Mouse (Mus musculus) urinary bladder, adult 2 months (tissue): Measurements from ENCODE around the gene Ampd2. TPM values are rescaled to one million over a fixed set of nuclear protein-coding genes. Genes with fewer than 3 reads are reported as not detected.

ENCODE experiments used
- DNase-seq: peaks from one replicate; pipeline ENCODE4 v3.0.0; 2022; ENCODE audit warnings: low spot score
- polyA plus RNA-seq: library from polyadenylated mRNA; depleted of rRNA; stranded (reverse); fragments of >200 nt; gene quantifications from 2 replicates; pipeline ENCODE4 v1.2.3, GENCODE M21; 2012

The Ampd2 gene
- polyA plus RNA-seq, 1 experiment, result 33.5 TPM

DNA sequence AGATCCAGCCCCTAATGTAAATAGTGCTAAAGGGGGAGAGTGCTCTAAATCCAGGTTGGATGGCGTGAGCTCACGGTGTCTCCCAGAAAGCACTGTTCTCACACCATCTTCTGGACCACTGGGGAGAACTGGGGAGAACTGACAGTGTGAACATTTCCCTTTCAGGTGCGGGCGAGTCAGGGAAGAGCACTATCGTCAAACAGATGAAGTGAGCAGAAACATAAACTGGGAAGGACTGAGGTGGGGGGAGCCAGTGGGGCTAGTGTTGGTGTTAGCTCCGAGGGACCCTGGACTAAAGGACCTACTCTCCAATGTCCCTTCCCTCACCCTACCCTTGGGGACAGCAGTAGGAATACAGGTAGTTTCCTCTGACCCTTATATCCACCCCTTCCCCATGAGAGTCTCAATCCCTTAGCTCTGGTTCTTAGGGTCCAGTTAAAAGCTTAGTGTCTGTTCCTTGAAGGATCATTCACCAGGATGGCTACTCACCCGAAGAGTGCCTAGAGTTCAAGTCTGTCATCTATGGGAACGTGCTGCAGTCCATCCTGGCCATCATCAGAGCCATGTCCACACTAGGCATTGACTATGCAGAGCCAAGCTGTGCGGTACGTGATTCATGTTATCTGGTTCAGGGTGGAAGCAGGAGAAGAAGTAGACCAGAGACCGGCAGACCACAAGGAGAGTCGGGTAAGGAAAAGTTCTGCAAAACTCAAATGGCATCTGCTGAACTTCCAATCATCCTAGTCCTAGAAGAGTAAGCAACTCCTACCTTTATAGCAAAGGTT, 8.7 kb upstream of the Ampd2 start:
- no peak for DNase-seq

DNA sequence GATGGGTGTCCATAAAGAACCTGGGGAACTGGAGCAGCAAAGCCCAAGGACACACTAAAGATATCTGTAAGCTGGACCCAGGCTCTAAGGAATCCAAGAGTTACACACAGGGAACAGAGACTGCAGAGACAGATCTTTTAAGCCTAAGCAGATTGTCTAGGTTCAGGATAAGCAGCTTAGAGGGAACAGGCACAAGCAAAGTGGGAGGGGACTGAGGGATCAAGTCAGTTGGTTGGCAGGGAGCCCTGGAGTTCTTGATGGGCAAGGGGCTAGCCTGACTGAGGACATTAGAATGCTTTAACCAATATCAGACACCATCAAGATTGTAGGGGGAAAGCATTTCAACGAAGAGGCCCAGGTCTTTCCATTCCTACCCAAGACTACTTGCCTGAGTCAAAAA, 7.7 kb upstream of the Ampd2 start:
- peak; percentile 5 for DNase-seq

DNA sequence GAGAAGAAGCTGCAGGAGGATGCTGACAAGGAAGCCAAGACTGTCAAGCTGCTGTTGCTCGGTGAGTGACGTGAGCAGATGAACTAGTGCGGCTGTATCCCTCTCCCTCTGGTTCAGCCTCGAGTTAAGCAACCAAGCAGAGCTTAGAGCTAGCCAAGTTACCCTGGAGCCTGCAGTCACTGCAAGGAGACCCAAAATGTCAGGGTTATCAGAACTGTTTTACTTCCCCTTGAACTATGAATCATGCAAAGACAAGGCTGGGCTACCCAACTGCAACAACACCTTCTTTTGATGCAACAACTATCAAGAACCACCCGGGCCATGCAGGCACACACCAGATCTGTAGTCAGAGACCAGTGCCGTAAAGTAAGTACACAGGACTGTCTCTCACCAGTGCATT, 6.9 kb upstream of the Ampd2 start:
- DNase-seq, result peak; percentile 16

DNA sequence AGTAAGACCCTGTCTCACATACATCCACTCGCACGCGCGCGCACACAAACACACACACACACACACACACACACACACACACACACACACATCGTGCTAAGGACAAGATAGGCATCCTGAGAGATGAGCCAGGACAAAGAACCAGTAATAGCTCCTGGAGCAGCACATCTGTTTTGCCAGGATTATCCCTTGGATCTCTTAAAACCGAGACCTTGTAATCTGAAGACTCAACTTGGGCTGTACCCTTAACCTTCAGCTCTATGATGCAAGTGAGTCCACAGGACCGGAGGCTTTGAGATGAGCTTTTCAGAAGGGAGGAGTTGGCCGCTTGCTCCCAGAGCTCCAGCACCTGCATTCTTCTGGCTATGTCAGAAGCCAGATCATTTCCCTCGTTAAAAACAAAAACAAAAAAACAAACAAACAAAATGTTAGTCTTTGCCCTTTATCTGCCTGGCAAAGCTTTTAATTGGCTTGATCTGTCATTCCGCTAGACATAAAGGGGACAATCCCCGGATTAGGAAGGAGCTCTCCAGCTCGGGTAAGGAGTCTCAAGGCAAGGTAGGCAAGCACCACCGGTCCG, 6.2 kb upstream of the Ampd2 start, which contains the start of gene Gnat2:
Gene Gnat2, plus strand, starts transcription at position 254 of the 580 bp plus-strand sequence.
- peak; percentile 3 for DNase-seq

DNA sequence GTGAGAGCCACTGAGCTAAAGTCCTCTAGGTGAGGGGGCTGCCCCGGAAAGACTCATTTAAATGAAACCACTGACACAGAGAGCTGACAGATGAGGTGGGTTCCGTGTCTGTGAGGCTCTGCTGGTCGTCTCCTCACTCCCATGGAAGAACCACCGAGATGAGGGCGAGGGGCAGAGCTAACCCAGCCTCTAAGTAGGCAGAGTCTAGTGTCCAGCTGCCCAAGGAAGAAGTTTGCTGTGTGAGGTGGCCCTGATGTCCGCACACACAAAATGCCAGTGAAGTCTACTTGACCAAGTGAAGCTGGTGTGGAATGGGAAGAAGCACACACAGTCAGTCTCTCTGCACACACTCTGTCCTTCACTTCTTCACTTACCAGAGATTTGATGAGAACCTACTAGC, 5.6 kb upstream of the Ampd2 start:
- peak; percentile 8 for DNase-seq

DNA sequence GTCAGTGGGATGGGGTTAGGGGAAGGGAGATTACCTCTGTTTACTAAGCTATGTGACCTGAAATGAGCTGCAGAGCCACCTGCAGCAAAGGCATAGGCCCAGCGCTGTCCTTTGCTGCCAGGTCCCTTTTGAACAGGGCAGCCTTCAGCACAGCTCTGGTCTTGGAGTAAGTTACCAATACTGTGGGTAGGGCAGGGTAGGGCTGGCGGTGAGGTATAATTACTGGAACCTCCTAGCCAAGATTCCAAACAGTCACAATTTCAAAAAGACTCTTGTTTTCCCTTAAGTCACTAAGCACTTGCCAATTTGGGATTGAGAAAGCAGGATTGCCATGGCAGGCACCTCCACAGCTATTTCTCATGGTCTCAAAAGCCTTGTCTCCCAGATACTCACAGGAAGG, 4.1 kb upstream of the Ampd2 start:
- no peak for DNase-seq

DNA sequence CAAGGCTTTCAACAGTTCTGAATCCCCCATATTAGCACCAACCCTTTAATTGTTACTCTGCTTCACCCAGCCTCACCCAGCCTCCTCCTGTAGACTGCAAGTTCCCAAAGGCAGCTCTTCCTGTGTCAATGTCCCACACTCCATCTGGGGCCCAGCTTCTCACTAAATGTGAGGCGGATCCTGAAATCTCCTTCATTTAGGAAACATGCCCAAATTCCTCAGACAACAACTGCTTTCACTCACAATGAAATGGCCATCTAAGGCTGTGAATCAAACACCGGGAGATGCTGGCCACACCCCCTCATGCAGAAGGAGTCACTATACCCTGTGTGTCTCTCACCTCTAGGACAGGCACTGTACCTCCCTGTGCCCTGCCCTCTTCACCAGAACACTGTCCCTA, 3.5 kb upstream of the Ampd2 start:
- DNase-seq, result no peak

DNA sequence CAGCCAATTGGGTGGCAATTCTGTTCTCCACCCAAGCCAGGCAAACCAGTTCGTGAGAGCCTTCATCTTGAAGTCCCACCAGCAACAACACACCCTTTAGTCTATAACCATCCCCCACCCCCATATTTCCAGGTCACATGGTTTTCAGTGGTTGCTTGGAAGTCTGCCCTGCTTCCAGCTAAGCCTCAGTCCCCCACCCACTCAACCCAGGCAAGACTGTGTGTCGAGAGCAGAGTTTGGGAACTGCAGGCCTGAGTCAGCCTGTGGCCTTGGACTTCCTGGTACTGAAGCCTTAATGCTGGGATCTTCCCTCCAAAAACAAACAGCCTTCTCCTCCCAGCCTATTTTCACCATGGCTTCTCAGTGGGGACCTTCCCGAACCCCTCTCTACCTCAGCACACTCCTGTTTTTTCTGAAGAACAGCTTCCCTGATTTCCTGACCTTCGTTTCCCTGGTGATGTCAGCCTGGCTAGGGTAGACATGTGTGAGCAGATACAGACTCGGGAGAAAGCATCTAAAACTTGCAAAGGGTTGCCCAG, 2.5 kb upstream of the Ampd2 start:
- no peak for DNase-seq

DNA sequence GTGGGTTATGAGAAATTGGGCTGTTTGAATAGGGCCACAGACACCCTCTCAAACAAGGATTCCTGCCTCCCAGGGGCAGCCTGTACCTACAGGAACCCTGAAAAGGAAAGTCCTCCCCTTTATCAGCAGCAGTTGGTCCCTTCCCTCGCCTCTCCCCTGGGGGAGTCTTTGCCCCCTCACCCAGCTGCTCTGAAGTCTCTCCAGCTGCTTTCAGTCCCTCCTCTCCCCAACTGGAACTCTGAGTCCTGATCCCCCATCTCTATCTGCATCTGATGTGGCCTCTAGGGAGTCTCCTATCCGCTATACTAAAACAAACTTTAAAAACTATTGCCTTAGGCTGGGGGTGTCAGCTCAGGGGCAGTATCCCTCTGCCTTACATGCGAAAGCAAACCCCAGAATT, 878 bp upstream of the Ampd2 start:
- DNase-seq, result no peak

DNA sequence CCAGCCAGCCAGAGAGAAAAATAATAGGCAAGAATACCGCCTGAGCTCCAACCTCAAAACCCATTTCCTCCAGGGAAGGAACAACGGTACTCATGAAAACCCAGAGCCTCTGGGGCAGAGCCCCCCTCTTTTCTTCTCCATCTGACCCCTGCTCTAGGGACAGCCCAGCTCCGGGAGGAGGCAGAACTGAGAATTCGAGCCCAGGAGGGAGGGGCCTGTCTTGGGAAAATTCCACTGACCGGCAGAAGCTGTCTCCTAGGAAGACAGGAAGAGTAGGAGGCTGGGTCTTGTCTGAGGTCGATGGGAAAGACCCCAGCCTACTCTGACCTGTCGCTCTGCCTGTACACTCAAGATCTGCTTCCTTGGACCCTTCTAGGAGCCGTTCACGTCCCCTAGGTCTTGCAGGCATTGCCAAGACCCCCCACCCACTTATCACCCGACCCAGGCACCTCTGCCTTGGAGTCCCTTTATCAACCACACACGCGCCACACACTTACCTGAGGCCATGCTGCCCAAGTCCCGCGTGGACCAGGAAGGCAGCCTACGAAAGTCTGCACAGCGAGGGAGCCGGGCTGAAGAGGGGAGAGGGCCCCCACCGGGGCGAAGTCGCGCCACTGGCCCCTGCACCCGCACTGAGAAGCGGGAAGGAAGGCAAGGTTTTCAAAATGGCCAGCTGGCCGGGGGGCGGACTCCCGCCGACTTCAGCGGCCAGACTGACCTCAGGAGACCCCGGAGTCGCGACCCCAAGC, 556 bp downstream of the Ampd2 start:
- DNase-seq, result peak; percentile 61

DNA sequence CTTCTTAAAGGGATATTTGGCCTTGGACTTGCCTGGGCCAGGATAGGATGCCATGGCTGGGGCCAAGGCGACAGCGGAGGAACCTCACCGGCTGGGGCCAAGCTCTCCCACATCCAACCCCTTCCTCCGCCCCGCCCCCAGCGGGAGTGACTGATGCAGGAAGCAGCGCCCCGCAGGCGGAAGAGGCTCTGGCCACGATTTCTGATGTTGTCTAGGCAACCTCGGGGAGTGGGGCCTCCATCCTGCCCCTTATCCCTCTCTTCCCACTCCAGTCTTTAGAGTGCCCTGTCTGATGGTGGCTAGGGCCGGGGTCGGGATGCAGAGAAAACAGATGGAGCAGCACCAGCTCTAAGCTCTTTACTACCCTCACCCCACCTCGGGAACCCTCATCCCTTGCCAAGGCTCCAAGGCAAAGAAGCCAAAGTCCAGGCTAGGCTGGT, 1.1 kb downstream of the Ampd2 start:
- peak; percentile 82 for DNase-seq

DNA sequence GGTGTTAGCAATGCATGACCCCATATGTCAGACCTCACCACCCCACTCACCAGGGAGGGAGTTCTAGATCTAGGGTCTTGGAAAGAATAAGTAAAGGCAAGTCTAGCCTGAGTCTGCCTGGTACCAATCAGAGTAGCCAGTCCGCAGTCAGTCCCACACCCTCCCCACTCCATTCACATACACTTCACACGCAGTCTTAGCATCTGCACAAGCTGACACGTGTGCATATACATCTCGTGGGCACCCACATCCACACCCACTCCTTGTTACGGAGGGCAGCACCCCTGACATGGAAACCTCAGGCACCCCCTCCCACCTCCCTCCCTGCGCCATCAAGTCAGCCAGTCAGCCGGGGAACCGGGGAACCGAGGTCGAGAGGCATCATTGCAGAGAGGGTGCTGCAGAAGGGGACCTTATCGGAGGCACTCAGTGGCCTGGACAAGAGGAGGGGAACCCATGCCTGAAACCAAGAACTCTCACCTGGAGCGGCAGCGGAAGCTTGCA, 1.6 kb downstream of the Ampd2 start:
- DNase-seq, result no peak

DNA sequence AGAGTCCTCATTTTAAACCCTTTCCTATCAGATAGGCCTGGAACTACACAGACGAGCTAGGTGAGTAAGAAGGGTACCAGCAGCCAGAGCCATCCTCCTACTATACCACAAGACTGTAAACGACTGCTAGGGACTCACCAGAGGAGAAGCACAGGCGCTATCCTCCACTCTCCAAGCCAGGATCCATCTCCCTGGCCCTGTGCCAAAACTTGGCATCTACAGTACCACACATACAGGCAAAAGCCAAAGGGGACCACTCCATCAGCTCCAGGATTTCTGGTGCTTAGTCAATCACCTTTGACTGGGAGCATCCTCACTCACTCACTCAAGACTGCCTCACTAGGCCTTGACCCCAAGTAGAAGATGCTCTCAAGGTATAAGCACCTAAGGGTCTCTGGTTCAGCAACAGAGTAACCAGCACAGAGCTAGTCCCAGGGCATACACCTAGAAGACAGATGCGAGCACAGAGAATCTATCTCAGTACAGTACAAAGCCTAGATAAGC, 2.5 kb downstream of the Ampd2 start:
- DNase-seq, result no peak

DNA sequence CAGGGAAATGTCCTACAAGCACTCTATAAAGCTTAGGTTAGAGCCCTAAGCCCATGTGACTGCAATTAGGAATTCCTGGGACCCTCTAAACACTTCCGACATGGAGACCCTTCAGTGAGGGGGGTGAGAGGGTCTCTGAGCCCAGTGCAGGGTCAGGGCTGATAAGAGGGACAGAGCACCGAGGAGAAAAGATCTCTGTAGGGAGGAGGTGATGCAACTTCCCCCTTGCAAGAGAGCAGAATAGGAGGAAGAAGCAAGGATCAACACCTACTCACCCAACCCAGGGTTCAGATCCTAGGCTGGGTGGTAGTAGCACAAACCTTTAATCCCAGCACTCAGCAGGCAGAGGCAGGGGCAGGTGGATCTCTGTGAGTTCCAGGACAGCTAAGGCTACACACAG, 3.3 kb downstream of the Ampd2 start:
- no peak for DNase-seq

DNA sequence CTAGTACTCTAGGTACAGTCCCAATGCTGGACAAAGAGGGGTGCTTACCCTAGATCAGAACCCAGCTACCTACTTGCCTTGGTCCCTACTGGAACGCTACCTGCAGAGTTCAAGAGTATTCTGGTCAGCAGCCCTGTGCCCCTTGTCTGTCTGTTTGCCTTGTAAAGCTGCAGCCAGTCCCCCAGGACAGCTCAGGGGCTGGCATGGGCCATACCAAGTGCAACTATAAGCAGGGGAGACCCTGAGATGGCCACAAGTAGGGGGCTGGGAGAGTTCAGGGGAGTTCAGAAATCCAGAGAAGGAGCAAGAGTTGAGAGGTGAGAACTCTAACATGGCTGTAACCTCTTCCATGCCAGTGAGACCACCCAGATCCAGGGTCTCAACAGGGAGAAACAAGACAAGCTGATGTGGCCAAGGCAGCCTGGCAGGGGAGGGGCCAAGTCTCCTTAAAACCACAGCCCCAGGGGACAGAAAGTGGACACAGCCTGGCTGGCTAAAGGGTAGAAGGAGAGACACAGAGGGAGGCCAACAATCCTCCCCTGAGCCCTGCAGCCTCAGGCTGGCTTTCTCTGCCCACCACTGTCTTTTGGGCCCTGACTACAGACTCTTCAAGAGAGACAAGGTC, 4.1 kb downstream of the Ampd2 start:
- DNase-seq, result no peak

DNA sequence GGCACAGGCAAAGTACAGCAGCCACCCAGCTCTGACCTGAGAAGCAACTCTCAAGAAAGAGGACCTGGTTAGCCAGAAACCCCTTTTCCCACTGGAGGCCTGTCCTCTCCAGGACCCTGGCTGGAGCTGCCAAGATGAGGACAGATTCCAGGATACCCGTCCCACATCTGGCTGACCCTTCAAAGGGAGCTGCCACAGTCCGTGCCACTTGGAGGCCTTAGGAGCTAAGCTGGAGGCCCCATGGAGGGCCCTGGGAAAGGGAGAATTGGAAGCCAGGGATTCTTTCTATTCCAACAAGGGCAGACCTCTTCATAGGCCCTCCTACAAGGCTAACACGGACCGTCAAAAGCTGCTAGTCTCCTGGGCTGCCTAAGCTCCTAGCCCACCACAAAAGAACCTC, 4.8 kb downstream of the Ampd2 start:
- DNase-seq, result no peak

DNA sequence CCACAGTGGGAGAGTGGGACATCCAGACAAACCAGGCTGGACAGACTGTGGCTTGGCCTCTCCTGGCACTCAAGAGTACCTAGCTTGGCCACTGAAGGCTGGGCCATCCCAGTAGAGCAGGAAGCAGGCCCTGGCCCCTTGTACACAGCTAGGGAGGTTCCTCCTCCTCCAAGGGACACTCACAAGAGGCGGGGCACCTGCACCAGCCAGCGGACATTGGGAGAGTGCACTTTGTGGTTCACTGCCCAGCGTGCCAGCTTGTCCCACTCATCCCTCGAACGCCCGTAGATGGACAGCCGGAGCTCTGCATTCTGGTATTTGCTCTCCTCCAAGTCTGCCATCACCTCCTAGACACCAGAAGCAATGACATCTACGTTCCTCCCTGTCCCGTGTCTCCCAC, 9.6 kb downstream of the Ampd2 start:
- no peak for DNase-seq

DNA sequence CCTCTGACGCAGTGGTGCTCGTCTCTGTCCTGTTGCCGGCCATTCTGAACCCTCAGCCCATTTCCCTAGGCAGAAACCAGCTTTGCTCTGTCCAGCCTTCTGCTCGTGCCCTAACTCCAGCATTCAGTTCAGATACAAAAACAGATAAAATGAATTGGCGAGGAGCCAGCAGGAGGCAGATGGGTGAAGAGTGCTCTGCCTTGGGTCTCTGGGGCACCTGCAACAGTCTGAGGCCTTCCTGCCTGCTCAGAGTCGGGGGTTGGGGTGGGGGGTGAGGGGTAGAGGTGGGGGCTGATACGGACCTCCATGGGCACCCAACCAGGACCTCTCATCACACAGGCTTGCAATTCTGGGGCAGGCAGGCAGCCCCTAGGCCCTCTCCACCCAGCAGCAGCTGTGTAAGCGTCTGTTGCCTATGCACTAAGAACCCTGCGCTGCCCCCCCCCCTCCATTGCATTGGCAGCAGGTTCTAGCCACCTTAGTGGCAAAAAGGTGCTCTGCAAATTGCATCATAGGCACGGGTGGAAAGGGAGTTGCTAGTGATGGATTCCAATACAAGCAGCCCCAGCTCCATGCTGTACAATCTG, 13.4 kb downstream of the Ampd2 start:
- DNase-seq, result no peak

DNA sequence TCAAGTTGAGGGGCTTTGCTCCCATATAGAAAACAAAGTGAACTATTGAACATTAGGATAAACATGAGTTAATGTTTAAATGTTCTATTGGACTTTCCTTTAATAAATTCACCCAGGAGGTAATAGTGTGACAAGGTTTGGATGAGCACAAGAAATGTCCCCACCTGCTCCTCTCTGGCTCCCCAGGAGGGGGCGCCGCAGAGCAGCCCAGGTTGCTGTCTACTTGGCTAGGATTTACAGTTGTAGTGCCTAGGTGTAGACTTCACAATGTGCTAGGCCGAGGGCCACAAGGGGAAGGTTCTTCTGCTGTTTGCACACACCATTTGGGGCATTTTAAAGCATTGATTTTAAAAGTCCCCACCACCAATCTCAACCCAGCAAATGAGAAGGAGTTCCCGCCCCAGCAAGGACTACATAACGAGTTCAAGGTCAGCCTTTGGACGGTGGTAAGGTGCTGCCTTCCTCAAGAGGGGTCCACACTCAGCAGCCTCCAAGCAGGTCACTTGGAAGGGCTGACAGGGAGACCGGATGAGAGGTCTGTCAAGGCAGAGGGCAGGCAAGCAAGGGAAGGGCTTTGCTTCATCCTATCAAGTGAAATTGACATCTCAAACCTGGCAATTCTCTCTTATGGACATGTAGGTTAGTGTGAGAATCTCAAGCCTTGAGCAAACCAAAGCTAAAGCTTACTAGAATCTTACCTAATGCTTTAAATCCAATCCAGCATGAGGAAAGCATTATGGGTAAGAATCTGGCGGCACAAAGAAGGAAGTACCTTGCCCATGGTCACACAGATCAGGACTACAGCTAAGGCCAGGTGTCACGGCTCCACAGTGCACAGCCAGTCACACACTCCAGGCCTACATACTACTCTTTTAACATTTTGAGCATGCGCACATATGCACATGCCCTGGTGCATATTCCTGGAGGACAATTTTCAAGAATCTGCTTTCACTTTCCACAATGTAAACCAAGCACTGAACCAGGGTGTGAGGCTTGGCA, 15.9 kb downstream of the Ampd2 start:
- peak; percentile 64 for DNase-seq

DNA sequence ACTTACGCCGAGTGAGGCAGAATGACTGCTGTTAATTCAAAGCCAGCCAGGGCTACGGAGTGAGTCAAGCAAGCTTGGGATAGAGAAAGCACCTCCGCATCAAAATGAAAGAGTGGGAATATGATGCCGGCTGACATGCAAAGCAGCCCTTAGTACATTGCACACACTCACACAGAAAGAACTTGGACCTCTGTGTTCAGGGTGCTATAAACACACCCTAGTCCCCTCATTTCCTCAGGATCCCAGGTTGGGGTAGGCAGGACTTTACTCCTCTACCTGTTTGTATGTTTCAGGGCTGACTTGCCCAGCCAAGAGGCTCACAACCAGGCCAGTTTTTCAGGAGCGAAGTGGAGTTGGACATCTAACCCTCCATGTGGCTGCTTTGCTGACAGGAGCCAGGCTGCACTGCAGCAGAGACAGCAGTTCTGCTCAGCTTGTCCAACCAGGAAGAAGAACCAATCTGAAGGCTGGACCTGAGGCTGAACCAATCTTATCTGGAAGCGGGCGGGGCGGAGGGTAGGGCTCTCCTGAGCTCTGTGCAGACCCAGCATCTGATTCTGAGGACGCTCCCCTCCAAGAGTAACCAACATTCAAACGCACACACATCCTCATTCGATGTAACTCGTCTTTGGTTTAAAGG, 17.1 kb downstream of the Ampd2 start:
- DNase-seq, result no peak
